Mouse (Mus musculus) c-Kit-negative CD71-positive TER-119-positive erythroid progenitor cells, embryonic 14.5 days (primary cell): ENCODE results near the gene Cyp4x1.

Experiments
- DNase-seq: peaks from one replicate; pipeline ENCODE4 v3.0.0-alpha.2; 2013; ENCODE audit warnings: low read depth, low spot score

Gene Cyp4x1

GRCm38 (mm10) chr4:115090592-115090991 is 43.5 kb downstream of the Cyp4x1 start:
- no peak for DNase-seq

GRCm38 (mm10) chr4:115088611-115089338 is 45.3 kb downstream of the Cyp4x1 start, which contains the start of gene Pdzk1ip1:
Pdzk1ip1 (plus strand) TSS chr4:115088708.
- peak; percentile 55 for DNase-seq

GRCm38 (mm10) chr4:115086763-115087415 is 47.2 kb downstream of the Cyp4x1 start:
- DNase-seq, result no peak

GRCm38 (mm10) chr4:115086257-115086656 is 47.8 kb downstream of the Cyp4x1 start:
- DNase-seq, result no peak

- DNase-seq, result peak; percentile 65
Measured at GRCm38 (mm10) chr4:115085522-115086095, 48.5 kb downstream of the Cyp4x1 start.

- DNase-seq, result no peak
Measured at GRCm38 (mm10) chr4:115083031-115083430, 51.0 kb downstream of the Cyp4x1 start.

GRCm38 (mm10) chr4:115079821-115080349 is 54.2 kb downstream of the Cyp4x1 start:
- no peak for DNase-seq

GRCm38 (mm10) chr4:115078892-115079820 is 54.9 kb downstream of the Cyp4x1 start:
- DNase-seq, result no peak

- no peak for DNase-seq
Measured at GRCm38 (mm10) chr4:115075204-115075915, 58.7 kb downstream of the Cyp4x1 start.

GRCm38 (mm10) chr4:115074789-115075188 is 59.3 kb downstream of the Cyp4x1 start:
- DNase-seq, result no peak

GRCm38 (mm10) chr4:115071668-115072067 is 62.4 kb downstream of the Cyp4x1 start:
- no peak for DNase-seq

GRCm38 (mm10) chr4:115063518-115064239 is 70.4 kb downstream of the Cyp4x1 start:
- no peak for DNase-seq

GRCm38 (mm10) chr4:115062875-115063517 is 71.1 kb downstream of the Cyp4x1 start:
- no peak for DNase-seq

GRCm38 (mm10) chr4:115062540-115062874 is 71.6 kb downstream of the Cyp4x1 start:
- DNase-seq, result no peak

- no peak for DNase-seq
Measured at GRCm38 (mm10) chr4:115060753-115061152, 73.3 kb downstream of the Cyp4x1 start.

- no peak for DNase-seq
Measured at GRCm38 (mm10) chr4:115059871-115060270, 74.2 kb downstream of the Cyp4x1 start.

GRCm38 (mm10) chr4:115058871-115059590 is 75.0 kb downstream of the Cyp4x1 start:
- peak; percentile 72 for DNase-seq

- DNase-seq, result no peak
Measured at GRCm38 (mm10) chr4:115058317-115058761, 75.7 kb downstream of the Cyp4x1 start.
